Mouse (Mus musculus): ENCODE data around the gene Hist2h4. TPM values are rescaled to one million over a fixed set of nuclear protein-coding genes. Genes with fewer than 3 reads are reported as not detected.
"Not testable (repeated sequence)": the region's sequence is repeated elsewhere in the genome, so short reads cannot be mapped to it uniquely, and the experiment has no call there.

Gene Hist2h4
- polyA plus RNA-seq, 1 experiment from 2014 or later, result 2.7 TPM

- Histone ChIP-seq H3K27ac (ENCODE audit: low read depth, low read length) (no peak overlapping the region), H3K4me1 (ENCODE audit: control insufficient read depth, insufficient read depth, low read length) (0 out of 2 replicates have a peak, but pooled peaks cover 5% of the 10 kb centered on the region), H3K36me3 (ENCODE audit: control insufficient read depth, insufficient read depth, low read length) (no peaks in the 10 kb centered on the region), H3K9me3 (replicated peaks; ENCODE audit: control insufficient read depth, low read length) (no peaks in the 10 kb centered on the region), H3K9ac (ENCODE audit: low read depth, low read length) (no peak overlapping the region), H3K4me3 (ENCODE audit: low read depth, low read length) (no peak overlapping the region), H3K27me3 (ENCODE audit: control insufficient read depth, insufficient read depth, low read length) (no peaks in the 10 kb centered on the region), H3K4me2 (no peak overlapping the region)
- WGBS (ENCODE audit: insufficient replicate concordance), result 83% methylated on average over 3 of the region's 3 CpGs
- ATAC-seq (replicated peaks; ENCODE audit: insufficient number of reproducible peaks, low FRiP score, low TSS enrichment), result no peak
Observed at GRCm38 (mm10) chr3:96251787-96252186, 11.3 kb downstream of the Hist2h4 start.

GRCm38 (mm10) chr3:96250890-96251289, 12.2 kb downstream of the Hist2h4 start:
- no peak overlapping the region for H3K4me3 ChIP-seq (ENCODE audit: low read depth, low read length)
- no peak overlapping the region for H3K4me2 ChIP-seq
- ATAC-seq (replicated peaks; ENCODE audit: insufficient number of reproducible peaks, low FRiP score, low TSS enrichment), result no peak
- H3K27me3 ChIP-seq (ENCODE audit: control insufficient read depth, insufficient read depth, low read length), result no peaks in the 10 kb centered on the region
- 54% methylated on average over 3 of the region's 3 CpGs for WGBS (ENCODE audit: insufficient replicate concordance)
- no peak overlapping the region for H3K27ac ChIP-seq (ENCODE audit: low read depth, low read length)
- H3K9me3 ChIP-seq (replicated peaks; ENCODE audit: control insufficient read depth, low read length), result no peaks in the 10 kb centered on the region
- H3K9ac ChIP-seq (ENCODE audit: low read depth, low read length), result no peak overlapping the region
- H3K4me1 ChIP-seq (ENCODE audit: control insufficient read depth, insufficient read depth, low read length), result 0 out of 2 replicates have a peak, but pooled peaks cover 5% of the 10 kb centered on the region
- no peaks in the 10 kb centered on the region for H3K36me3 ChIP-seq (ENCODE audit: control insufficient read depth, insufficient read depth, low read length)

GRCm38 (mm10) chr3:96249034-96249345, 14.1 kb downstream of the Hist2h4 start:
- Histone ChIP-seq H3K9ac (ENCODE audit: low read depth, low read length) (no peak overlapping the region), H3K4me1 (ENCODE audit: control insufficient read depth, insufficient read depth, low read length) (peaks cover 12% of the 10 kb centered on the region), H3K27ac (ENCODE audit: low read depth, low read length) (0 out of 2 replicates have a peak overlapping the region, but pooled peaks have one; percentile 35), H3K4me2 (peak overlapping the region; percentile 68), H3K36me3 (ENCODE audit: control insufficient read depth, insufficient read depth, low read length) (no peaks in the 10 kb centered on the region), H3K4me3 (ENCODE audit: low read depth, low read length) (peak overlapping the region; percentile 16; the same call in 1 of the 2 replicates), H3K27me3 (ENCODE audit: control insufficient read depth, insufficient read depth, low read length) (no peaks in the 10 kb centered on the region), H3K9me3 (replicated peaks; ENCODE audit: control insufficient read depth, low read length) (no peaks in the 10 kb centered on the region)
- 48% methylated on average over 4 of the region's 4 CpGs for WGBS (ENCODE audit: insufficient replicate concordance)
- ATAC-seq (replicated peaks; ENCODE audit: insufficient number of reproducible peaks, low FRiP score, low TSS enrichment), result no peak

- no peaks in the 10 kb centered on the region for H3K27me3 ChIP-seq (ENCODE audit: control insufficient read depth, insufficient read depth, low read length)
- no peaks in the 10 kb centered on the region for H3K36me3 ChIP-seq (ENCODE audit: control insufficient read depth, insufficient read depth, low read length)
- no peaks in the 10 kb centered on the region for H3K9me3 ChIP-seq (replicated peaks; ENCODE audit: control insufficient read depth, low read length)
- H3K4me3 ChIP-seq (ENCODE audit: low read depth, low read length), result peak overlapping the region; percentile 39
- peaks cover 14% of the 10 kb centered on the region for H3K4me1 ChIP-seq (ENCODE audit: control insufficient read depth, insufficient read depth, low read length)
- H3K9ac ChIP-seq (ENCODE audit: low read depth, low read length), result peak overlapping the region; percentile 66; the same call in 1 of the 2 replicates
- no peak for ATAC-seq (replicated peaks; ENCODE audit: insufficient number of reproducible peaks, low FRiP score, low TSS enrichment)
- WGBS (ENCODE audit: insufficient replicate concordance), result 46% methylated on average over 6 of the region's 6 CpGs
- peak overlapping the region; percentile 68 for H3K4me2 ChIP-seq
- H3K27ac ChIP-seq (ENCODE audit: low read depth, low read length), result peak overlapping the region; percentile 35; the same call in 1 of the 2 replicates
Observed at GRCm38 (mm10) chr3:96248141-96249033, 14.7 kb downstream of the Hist2h4 start.

GRCm38 (mm10) chr3:96247356-96248140, 15.6 kb downstream of the Hist2h4 start:
- Histone ChIP-seq H3K27ac (ENCODE audit: low read depth, low read length) (peak overlapping the region; percentile 46), H3K4me3 (ENCODE audit: low read depth, low read length) (peak overlapping the region; percentile 39), H3K4me1 (ENCODE audit: control insufficient read depth, insufficient read depth, low read length) (peaks cover 14% of the 10 kb centered on the region), H3K27me3 (ENCODE audit: control insufficient read depth, insufficient read depth, low read length) (no peaks in the 10 kb centered on the region), H3K9ac (ENCODE audit: low read depth, low read length) (peak overlapping the region; percentile 66), H3K36me3 (ENCODE audit: control insufficient read depth, insufficient read depth, low read length) (no peaks in the 10 kb centered on the region), H3K4me2 (peak overlapping the region; percentile 68), H3K9me3 (replicated peaks; ENCODE audit: control insufficient read depth, low read length) (no peaks in the 10 kb centered on the region)
- no peak for ATAC-seq (replicated peaks; ENCODE audit: insufficient number of reproducible peaks, low FRiP score, low TSS enrichment)
- WGBS (ENCODE audit: insufficient replicate concordance), result 3% methylated on average over 11 of the region's 11 CpGs

GRCm38 (mm10) chr3:96246427-96246856, 16.7 kb downstream of the Hist2h4 start, which contains the start of gene Hist2h3c1:
Gene Hist2h3c1 (plus strand): TSS chr3:96246685.
- H3K9me3 ChIP-seq (replicated peaks; ENCODE audit: control insufficient read depth, low read length); H3K36me3 ChIP-seq (ENCODE audit: control insufficient read depth, insufficient read depth, low read length); H3K27me3 ChIP-seq (ENCODE audit: control insufficient read depth, insufficient read depth, low read length): not testable (repeated sequence)
- Histone ChIP-seq H3K4me1 (ENCODE audit: control insufficient read depth, insufficient read depth, low read length) (peaks cover 14% of the 10 kb centered on the region), H3K4me3 (ENCODE audit: low read depth, low read length) (peak within 1 kb of the TSS; percentile 39), H3K27ac (ENCODE audit: low read depth, low read length) (peak within 1 kb of the TSS; percentile 62), H3K4me2 (peak within 1 kb of the TSS; percentile 68), H3K9ac (ENCODE audit: low read depth, low read length) (peak within 1 kb of the TSS; percentile 66)
- 0% methylated on average over 1 of the region's 47 CpGs for WGBS (ENCODE audit: insufficient replicate concordance)
- peak; percentile 89 for ATAC-seq (replicated peaks; ENCODE audit: insufficient number of reproducible peaks, low FRiP score, low TSS enrichment)

GRCm38 (mm10) chr3:96246018-96246417, 17.1 kb downstream of the Hist2h4 start:
- H3K27me3 ChIP-seq (ENCODE audit: control insufficient read depth, insufficient read depth, low read length); H3K9me3 ChIP-seq (replicated peaks; ENCODE audit: control insufficient read depth, low read length); ATAC-seq (replicated peaks; ENCODE audit: insufficient number of reproducible peaks, low FRiP score, low TSS enrichment); H3K36me3 ChIP-seq (ENCODE audit: control insufficient read depth, insufficient read depth, low read length); H3K9ac ChIP-seq (ENCODE audit: low read depth, low read length): not testable (repeated sequence)
- Histone ChIP-seq H3K4me3 (ENCODE audit: low read depth, low read length) (peak overlapping the region; percentile 25; the same call in 1 of the 2 replicates), H3K4me1 (ENCODE audit: control insufficient read depth, insufficient read depth, low read length) (peaks cover 14% of the 10 kb centered on the region), H3K4me2 (peak overlapping the region; percentile 41), H3K27ac (ENCODE audit: low read depth, low read length) (peak overlapping the region; percentile 62; the same call in 1 of the 2 replicates)
- 0% methylated on average over 10 of the region's 21 CpGs for WGBS (ENCODE audit: insufficient replicate concordance)

- H3K36me3 ChIP-seq (ENCODE audit: control insufficient read depth, insufficient read depth, low read length); H3K27me3 ChIP-seq (ENCODE audit: control insufficient read depth, insufficient read depth, low read length); H3K9me3 ChIP-seq (replicated peaks; ENCODE audit: control insufficient read depth, low read length): not testable (repeated sequence)
- H3K4me3 ChIP-seq (ENCODE audit: low read depth, low read length), result peak within 1 kb of the TSS; percentile 45
- WGBS (ENCODE audit: insufficient replicate concordance), result under 1% methylated on average over 28 of the region's 88 CpGs
- peak within 1 kb of the TSS; percentile 79 for H3K9ac ChIP-seq (ENCODE audit: low read depth, low read length)
- H3K27ac ChIP-seq (ENCODE audit: low read depth, low read length), result peak within 1 kb of the TSS; percentile 94
- H3K4me1 ChIP-seq (ENCODE audit: control insufficient read depth, insufficient read depth, low read length), result peaks cover 17% of the 10 kb centered on the region
- peak within 1 kb of the TSS; percentile 66 for H3K4me2 ChIP-seq
- peak; percentile 87 for ATAC-seq (replicated peaks; ENCODE audit: insufficient number of reproducible peaks, low FRiP score, low TSS enrichment)
Observed at GRCm38 (mm10) chr3:96245003-96245886, 17.9 kb downstream of the Hist2h4 start, which contains the start of gene Hist2h2aa1. Gene Hist2h2aa1 (plus strand): TSS chr3:96245497.

All from heart, embryonic 11.5 days (tissue).